Mouse (Mus musculus): Measurements from ENCODE around the gene Rassf7. TPM values are rescaled to one million over a fixed set of nuclear protein-coding genes. Genes with fewer than 3 reads are reported as not detected.
"Not testable (repeated sequence)": the region's sequence is repeated elsewhere in the genome, so short reads cannot be mapped to it uniquely, and the experiment has no call there.

Gene Rassf7
- polyA plus RNA-seq, 1 experiment from 2014 or later: 40.0 TPM

DNA sequence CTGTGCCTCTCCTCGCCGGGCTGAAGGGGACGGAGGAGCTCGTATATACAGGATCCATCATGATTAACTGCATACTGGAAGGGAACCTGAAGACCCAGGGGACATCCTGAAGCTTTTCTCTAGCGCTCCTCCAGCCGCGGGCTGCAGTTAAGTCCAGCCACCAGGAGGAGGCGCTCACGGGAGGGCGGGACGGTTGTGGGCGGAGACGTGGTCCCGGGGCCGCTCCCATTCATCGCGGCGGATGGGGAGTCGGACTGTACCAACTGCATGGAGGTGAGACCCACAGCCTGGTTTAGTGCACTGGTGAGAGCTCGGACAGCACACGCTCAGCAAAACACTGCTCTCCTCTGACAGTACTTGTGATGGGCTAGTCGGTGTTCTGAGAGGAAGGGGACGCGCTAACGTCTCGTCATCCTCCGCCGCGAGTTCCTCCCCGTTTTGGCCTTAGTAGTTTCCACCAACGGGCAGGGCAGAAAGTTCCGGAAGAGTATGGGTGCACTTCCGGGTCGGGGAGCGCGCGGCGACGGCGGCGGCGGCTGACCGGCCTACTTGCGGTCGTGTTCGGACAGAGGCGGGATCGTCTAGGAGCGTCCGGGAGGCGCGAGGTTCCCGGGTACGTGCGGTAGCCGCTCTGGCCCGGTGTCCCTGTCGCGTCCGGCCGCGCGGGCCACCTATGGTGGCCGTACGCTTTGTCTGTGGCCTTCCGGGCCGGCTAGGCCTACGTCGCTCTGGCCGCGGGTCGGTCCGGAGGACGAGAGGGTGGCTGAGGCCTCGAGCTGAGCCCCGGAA, 12.8 kb downstream of the Rassf7 start, which contains the start of gene Phrf1:
Gene Phrf1 (plus strand): TSS at position 506 of the 789 bp plus-strand sequence.
- H3K27ac ChIP-seq: peak within 1 kb of the TSS; percentile 93
- peak within 1 kb of the TSS; percentile 96 for H3K4me2 ChIP-seq
- H3K4me1 ChIP-seq: peaks cover 18% of the 10 kb centered on the region
- H3K4me3 ChIP-seq: peak within 1 kb of the TSS; percentile 100
- WGBS: under 1% methylated on average over 76 of the region's 76 CpGs
- H3K9ac ChIP-seq: peak within 1 kb of the TSS; percentile 99
- H3K9me3 ChIP-seq: no peaks in the 10 kb centered on the region
- peak; percentile 88 for ATAC-seq (ENCODE audit: insufficient number of reproducible peaks, insufficient read depth, low FRiP score, low TSS enrichment, low read depth)
- peaks cover 30% of the 10 kb centered on the region for H3K36me3 ChIP-seq
- no peaks in the 10 kb centered on the region for H3K27me3 ChIP-seq

DNA sequence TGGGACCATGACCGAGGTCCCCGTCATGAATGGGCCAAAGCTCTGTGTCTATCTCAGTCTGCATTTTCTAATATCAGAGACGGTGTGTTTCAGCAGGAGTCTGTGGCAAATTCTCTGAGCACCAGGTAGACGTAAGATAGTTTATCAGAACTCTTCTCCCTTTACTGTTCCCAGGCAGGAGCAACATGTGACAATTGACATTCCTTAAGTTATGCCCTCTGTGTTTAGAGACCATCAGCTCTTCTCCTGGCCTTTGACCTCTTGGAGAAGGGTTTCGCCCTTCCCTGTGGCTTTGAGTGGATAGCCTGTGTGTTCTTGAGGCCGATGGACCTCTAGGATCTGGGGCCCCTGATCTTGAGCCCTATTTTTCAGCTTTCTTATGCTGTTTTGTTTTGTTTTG, 14.0 kb downstream of the Rassf7 start:
- Histone ChIP-seq H3K9me3 (no peaks in the 10 kb centered on the region), H3K27ac (no peak overlapping the region), H3K27me3 (no peaks in the 10 kb centered on the region), H3K4me1 (peaks cover 18% of the 10 kb centered on the region), H3K4me2 (peak overlapping the region; percentile 96), H3K4me3 (peak overlapping the region; percentile 100), H3K36me3 (peaks cover 42% of the 10 kb centered on the region), H3K9ac (peak overlapping the region; percentile 99)
- WGBS: 59% methylated on average over 6 of the region's 6 CpGs
- no peak for ATAC-seq (ENCODE audit: insufficient number of reproducible peaks, insufficient read depth, low FRiP score, low TSS enrichment, low read depth)

DNA sequence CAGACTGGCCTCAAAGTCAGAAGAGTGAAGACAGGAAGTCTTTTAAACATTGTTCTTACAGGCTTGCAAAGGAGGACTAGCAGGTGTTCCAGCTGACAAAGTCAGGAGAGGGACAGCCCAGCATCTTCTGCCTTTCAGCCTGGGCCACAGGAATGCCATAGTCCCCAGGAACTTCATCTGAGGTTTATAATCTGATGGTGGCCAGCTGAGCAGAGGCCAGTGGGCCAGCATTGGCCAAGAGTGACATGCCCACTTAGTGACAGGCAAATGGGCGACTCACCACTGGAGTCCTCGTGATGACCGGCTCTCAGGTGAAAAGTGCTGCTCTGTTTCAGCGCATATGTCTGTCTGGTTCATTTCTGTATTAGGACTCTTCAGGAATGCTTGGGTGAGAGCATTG, 14.9 kb downstream of the Rassf7 start:
- Histone ChIP-seq H3K4me2 (peak overlapping the region; percentile 96), H3K9ac (peak overlapping the region; percentile 46; the same call in 1 of the 2 replicates), H3K27ac (no peak overlapping the region), H3K4me1 (peaks cover 18% of the 10 kb centered on the region), H3K4me3 (0 out of 2 replicates have a peak overlapping the region, but pooled peaks have one; percentile 100), H3K36me3 (peaks cover 50% of the 10 kb centered on the region), H3K9me3 (no peaks in the 10 kb centered on the region), H3K27me3 (no peaks in the 10 kb centered on the region)
- WGBS: 95% methylated on average over 4 of the region's 4 CpGs
- ATAC-seq (ENCODE audit: insufficient number of reproducible peaks, insufficient read depth, low FRiP score, low TSS enrichment, low read depth): no peak

DNA sequence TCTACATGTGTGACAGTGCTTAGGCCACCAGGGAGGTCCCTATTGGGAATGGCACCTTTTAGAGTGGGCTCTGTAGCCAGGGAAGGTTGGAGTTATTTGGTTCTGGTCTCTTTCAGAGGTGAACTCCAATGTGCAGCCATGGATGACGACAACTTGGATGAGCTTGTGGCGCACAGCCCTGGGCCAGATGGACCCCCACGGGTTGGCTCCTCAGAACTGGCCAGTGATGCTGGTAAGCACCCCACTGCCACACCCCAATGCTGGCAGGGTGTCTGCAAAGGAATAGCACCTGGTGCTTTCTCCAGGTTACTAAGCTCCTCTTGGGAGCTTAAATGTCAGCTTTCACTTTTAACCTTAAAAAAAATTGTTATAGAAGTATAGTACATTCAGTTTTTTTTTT, 15.5 kb downstream of the Rassf7 start:
- H3K4me2 ChIP-seq: no peak overlapping the region; the same call in 1 of the 2 replicates
- no peak overlapping the region for H3K9ac ChIP-seq
- H3K36me3 ChIP-seq: peaks cover 55% of the 10 kb centered on the region
- ATAC-seq (ENCODE audit: insufficient number of reproducible peaks, insufficient read depth, low FRiP score, low TSS enrichment, low read depth): no peak
- H3K9me3 ChIP-seq: no peaks in the 10 kb centered on the region
- whole genome bisulfite sequencing: 96% methylated on average over 3 of the region's 3 CpGs
- H3K27ac ChIP-seq: no peak overlapping the region
- H3K27me3 ChIP-seq: no peaks in the 10 kb centered on the region
- no peak overlapping the region for H3K4me3 ChIP-seq
- peaks cover 18% of the 10 kb centered on the region for H3K4me1 ChIP-seq

DNA sequence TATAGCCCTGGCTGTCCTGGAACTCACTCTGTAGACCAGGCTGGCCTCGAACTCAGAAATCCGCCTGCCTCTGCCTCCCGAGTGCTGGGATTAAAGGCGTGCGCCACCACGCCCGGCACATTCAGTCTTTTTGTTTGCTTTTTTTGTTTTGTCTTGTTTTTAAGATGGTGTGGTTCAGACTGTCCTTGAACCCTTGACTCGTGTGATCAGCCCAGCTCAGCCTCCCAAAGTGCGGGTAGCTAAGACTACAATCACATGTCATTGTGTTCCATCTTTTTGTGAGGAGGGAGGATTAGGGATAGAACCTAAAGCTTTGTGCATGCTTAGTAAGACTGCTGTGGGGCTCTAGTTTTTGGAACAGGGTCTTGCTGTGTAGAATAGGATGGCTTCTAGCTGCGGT, 15.9 kb downstream of the Rassf7 start:
- H3K27me3 ChIP-seq: no peaks in the 10 kb centered on the region
- no peak for ATAC-seq (ENCODE audit: insufficient number of reproducible peaks, insufficient read depth, low FRiP score, low TSS enrichment, low read depth)
- H3K4me2 ChIP-seq: no peak overlapping the region
- H3K27ac ChIP-seq: no peak overlapping the region
- peaks cover 57% of the 10 kb centered on the region for H3K36me3 ChIP-seq
- no peak overlapping the region for H3K9ac ChIP-seq
- 94% methylated on average over 10 of the region's 10 CpGs for WGBS
- peaks cover 18% of the 10 kb centered on the region for H3K4me1 ChIP-seq
- no peaks in the 10 kb centered on the region for H3K9me3 ChIP-seq
- H3K4me3 ChIP-seq: no peak overlapping the region

DNA sequence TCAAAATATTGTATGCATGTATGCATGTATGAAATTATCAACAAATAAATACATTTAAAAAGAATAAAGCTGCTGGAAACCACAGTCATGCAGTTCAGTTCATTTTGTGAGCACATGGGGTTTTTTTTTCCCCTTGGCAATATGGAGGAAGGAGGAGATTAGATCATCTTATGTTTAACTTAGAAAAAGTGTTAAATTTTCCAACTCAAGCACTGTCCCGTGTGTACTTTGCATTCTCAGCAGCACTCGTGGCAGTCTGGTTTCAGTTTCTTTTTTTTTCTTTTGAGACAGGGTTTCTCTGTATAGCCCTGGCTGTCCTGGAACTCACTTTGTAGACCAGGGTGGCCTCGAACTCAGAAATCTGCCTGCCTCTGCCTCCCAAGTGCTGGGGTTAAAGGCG, 34.8 kb downstream of the Rassf7 start:
- ATAC-seq (ENCODE audit: insufficient number of reproducible peaks, insufficient read depth, low FRiP score, low TSS enrichment, low read depth); H3K4me3 ChIP-seq; H3K9ac ChIP-seq; H3K27ac ChIP-seq; H3K27me3 ChIP-seq; H3K9me3 ChIP-seq; H3K4me1 ChIP-seq; H3K4me2 ChIP-seq: not testable (repeated sequence)
- H3K36me3 ChIP-seq: peaks cover 95% of the 10 kb centered on the region
- WGBS: 89% methylated on average over 4 of the region's 4 CpGs

DNA sequence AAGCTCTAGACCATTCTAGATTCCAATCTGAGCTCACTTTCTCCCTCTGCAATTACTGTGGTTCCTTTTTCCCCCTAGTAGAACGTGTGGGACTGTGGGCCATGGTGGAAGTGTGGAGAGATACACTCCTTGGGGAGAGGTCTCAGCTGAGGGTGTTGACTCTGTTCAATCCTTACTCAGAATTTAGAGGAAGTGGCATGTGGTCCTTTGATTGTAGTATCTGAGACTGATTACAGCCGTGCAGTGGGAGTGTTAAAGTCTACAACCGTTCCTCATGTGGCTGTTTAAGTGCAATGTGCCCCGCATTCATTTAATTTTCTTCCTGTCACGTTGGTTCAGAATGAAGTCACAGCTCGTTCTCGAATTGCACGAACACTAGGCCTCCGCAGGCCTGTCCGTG, 40.5 kb downstream of the Rassf7 start:
- Histone ChIP-seq H3K27me3 (no peaks in the 10 kb centered on the region), H3K9ac (no peak overlapping the region), H3K9me3 (no peaks in the 10 kb centered on the region), H3K4me1 (no peaks in the 10 kb centered on the region), H3K27ac (no peak overlapping the region), H3K36me3 (peaks cover 95% of the 10 kb centered on the region), H3K4me2 (no peak overlapping the region), H3K4me3 (no peak overlapping the region)
- no peak for ATAC-seq (ENCODE audit: insufficient number of reproducible peaks, insufficient read depth, low FRiP score, low TSS enrichment, low read depth)
- WGBS: 88% methylated on average over 10 of the region's 10 CpGs

DNA sequence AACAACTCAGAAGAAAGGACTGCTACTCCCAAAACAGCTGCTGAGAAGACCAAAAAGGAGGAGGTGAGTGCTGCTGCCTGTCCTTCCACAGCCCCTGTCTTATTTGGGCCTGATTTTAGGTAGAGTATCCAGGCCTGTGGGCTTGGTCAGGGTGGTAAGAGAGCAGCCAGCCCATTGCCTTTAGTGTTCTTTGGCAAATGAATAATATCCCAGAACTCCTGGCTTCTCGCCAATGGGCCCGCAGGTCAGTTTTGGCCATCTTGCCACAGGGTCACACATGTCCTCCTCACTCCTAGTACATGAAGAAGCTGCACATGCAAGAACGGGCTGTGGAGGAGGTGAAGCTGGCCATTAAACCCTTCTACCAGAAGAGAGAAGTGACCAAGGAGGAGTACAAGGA, 45.8 kb downstream of the Rassf7 start:
- Histone ChIP-seq H3K36me3 (peaks cover 79% of the 10 kb centered on the region), H3K9ac (no peak overlapping the region), H3K4me2 (no peak overlapping the region), H3K4me3 (no peak overlapping the region), H3K27me3 (no peaks in the 10 kb centered on the region), H3K27ac (no peak overlapping the region), H3K9me3 (no peaks in the 10 kb centered on the region), H3K4me1 (peaks cover 18% of the 10 kb centered on the region)
- no peak for ATAC-seq (ENCODE audit: insufficient number of reproducible peaks, insufficient read depth, low FRiP score, low TSS enrichment, low read depth)
- WGBS: 92% methylated on average over 3 of the region's 3 CpGs

DNA sequence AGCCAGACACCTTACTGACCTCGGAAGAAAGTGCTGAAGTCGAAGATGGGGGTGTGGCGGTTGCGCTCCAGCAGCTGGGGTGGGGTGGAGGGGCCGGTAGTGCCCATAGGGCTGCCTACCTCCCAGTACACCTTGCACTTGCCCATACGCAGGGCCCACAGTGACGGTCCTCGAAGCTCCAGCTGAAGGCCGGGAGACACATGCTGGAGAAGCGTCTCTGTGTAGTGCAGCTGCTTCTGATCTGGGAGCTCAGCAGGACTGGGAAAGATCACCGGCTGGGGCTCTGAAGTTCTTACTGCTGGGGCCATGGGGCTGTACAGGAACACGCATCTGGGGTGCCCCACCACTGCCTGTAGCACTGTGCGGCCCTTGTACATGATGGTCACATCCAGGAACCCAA, 48.0 kb downstream of the Rassf7 start:
- Histone ChIP-seq H3K36me3 (peaks cover 58% of the 10 kb centered on the region), H3K4me2 (no peak overlapping the region), H3K9ac (no peak overlapping the region), H3K4me3 (no peak overlapping the region), H3K27ac (no peak overlapping the region), H3K4me1 (peaks cover 19% of the 10 kb centered on the region), H3K27me3 (no peaks in the 10 kb centered on the region), H3K9me3 (no peaks in the 10 kb centered on the region)
- WGBS: 88% methylated on average over 13 of the region's 13 CpGs
- no peak for ATAC-seq (ENCODE audit: insufficient number of reproducible peaks, insufficient read depth, low FRiP score, low TSS enrichment, low read depth)

DNA sequence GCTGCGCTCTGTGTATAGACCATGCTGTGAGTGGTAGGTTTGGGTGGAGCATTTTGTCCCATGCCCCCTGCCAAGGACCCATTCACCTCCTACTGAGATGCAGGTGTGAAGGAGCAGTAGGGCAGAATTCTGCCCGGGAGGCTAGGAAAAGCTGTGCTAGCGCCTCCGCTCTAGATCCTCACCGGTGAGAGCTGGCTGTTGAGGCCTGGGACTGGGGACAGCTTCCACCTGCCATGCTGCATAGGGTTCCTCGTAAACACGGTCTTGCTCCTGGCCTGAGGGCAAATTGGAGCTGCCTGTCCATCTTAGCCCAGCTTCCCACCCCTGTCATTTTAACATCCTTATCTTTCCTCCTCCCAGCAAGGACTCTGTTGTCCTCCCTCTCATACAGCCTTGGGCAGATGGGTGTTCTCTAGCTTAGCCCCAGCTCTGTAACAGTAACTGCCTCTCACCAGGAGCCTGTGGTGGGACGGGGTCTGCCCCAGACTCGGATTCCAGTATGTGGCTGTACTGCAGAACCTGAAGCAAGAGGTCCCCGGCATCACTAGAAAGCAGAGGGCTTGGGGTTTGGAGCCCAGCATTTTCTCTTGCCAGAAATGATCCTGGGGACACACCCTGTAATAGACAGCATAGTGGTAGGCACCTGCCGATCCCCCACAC, 48.5 kb downstream of the Rassf7 start:
- WGBS: 70% methylated on average over 11 of the region's 11 CpGs

DNA sequence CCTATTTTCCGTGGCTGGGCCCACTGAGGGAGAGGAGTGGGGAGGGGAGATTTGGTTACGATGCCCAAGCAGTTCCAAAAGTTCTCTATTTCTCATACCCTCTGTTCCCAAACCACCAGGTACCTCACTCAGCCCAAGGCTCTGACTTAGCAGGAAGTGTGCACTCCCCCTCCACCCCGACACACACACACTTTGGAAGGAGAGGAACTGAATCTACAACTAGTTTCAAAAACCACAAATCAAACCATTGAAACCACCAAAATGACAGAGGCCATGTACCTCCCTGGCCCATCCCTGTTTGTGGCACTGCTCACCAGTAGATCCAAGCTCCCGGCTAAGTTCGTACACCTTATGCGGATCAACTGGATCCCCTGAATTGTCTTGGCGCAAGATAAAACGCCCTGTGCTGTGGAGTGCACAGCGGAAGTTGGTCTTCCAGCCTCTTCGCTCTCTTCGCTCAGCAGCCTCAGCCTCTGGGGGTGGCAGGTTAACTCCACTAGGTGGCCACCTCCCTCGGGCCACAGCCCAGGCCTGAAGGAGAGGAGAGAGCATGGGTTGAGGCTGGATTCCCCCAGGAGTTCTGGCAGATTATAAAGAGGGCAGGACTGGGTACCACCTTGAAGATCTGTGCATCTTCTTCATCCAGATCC, 49.2 kb downstream of the Rassf7 start:
- H3K9ac ChIP-seq: 0 out of 2 replicates have a peak overlapping the region, but pooled peaks have one; percentile 3
- peak overlapping the region; percentile 82 for H3K4me2 ChIP-seq
- peaks cover 19% of the 10 kb centered on the region for H3K4me1 ChIP-seq
- H3K9me3 ChIP-seq: no peaks in the 10 kb centered on the region
- no peaks in the 10 kb centered on the region for H3K27me3 ChIP-seq
- peaks cover 45% of the 10 kb centered on the region for H3K36me3 ChIP-seq
- no peak overlapping the region for H3K27ac ChIP-seq
- no peak for ATAC-seq (ENCODE audit: insufficient number of reproducible peaks, insufficient read depth, low FRiP score, low TSS enrichment, low read depth)
- no peak overlapping the region for H3K4me3 ChIP-seq
- 31% methylated on average over 12 of the region's 12 CpGs for WGBS

More for the DNA sequence above, 48.5 kb downstream of the Rassf7 start:
- Histone ChIP-seq H3K4me2 (no peak overlapping the region), H3K9ac (no peak overlapping the region), H3K4me3 (no peak overlapping the region), H3K36me3 (peaks cover 52% of the 10 kb centered on the region), H3K4me1 (peaks cover 19% of the 10 kb centered on the region), H3K9me3 (no peaks in the 10 kb centered on the region), H3K27me3 (no peaks in the 10 kb centered on the region), H3K27ac (no peak overlapping the region)
- no peak for ATAC-seq (ENCODE audit: insufficient number of reproducible peaks, insufficient read depth, low FRiP score, low TSS enrichment, low read depth)
